Mouse (Mus musculus): ENCODE measurements at regions not wholly inside any gene's neighbourhood (a gene's known extent, or its start where the extent isn't known, plus 50 kb on each side); places are given as distances from the start of the nearest gene placed in this dataset.
"Not testable (repeated sequence)": the region's sequence is repeated elsewhere in the genome, so short reads cannot be mapped to it uniquely, and the experiment has no call there.

DNA sequence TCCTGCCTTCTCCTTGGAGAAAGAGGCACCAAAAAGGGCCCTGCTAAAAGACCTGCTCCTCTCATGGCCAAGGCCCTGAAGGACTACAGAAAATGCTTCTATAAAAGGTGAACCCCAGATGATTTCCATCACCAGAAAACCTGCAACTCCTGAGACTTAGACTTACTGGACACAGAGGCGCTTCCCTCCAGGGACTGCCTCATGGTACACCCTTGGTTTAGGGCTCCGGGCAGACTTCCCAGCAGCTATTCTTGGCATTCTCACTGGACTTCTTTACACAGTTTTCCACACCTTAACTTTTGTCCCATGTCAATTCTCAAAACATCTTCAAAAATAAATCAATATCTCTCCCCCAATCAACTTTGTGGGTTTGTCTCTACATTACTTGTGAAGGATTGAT, 393.2 kb downstream of the Gpm6a start:
- DNase-seq: peak in 1 of 2 experiments; percentile 13

DNA sequence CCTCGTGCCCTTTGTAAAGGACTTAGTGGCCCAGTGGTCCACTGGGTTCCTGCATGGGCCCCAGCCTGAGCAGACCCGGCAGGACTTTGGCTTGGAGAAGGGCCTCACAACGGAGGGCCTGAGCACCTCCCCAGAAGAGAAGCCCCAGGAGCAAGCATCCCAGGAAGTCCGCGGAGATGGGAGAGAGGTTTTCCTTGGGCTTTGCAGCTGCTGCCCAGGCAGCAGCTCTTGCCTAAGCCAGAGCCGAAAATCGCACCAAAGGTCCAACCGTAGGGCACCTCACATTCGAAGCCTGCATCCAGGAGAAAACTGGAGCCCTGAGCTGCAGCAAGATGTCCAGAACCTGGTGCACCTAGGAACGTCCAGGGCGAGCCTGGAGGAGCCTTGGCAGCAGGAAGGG, 405.2 kb downstream of the Gpm6a start:
- DNase-seq: peak in 1 of 2 experiments; percentile 15

DNA sequence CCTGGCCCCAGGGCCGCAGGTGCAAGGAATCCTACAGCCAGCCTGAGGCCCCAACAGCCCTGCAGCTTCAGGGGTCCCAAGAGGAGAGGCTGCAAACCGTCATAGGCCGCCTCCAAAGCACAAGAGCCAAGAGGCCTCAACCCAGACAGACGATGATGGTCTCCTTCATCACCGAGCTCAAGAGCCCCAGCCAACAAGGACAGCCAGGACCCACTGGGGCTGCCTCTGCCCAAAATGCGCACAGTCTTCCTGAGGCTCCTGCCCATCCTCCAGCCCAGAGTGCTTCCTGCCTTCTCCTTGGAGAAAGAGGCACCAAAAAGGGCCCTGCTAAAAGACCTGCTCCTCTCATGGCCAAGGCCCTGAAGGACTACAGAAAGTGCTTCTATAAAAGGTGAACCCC, 412.8 kb downstream of the Gpm6a start:
- DNase-seq: not testable (repeated sequence)

DNA sequence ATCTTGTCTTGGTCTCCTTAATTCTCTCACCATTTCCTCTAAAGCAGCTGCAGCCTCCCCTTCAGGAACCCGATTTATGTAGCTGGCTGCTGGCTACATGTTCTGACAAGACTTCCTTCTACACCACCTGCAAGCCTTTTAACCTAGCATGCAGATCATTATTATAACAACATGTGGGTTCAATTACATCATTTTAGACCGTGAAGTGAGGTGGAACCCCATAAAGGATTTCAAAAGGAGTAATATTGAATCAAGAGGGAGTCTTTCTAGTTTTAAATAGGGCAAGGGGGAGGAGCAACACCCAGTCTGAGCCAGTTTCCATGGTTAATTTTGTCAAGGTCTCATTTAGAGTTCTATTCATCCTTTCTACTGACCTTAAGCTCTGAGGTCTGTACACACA, 442.4 kb downstream of the Gpm6a start:
- DNase-seq: no peak

DNA sequence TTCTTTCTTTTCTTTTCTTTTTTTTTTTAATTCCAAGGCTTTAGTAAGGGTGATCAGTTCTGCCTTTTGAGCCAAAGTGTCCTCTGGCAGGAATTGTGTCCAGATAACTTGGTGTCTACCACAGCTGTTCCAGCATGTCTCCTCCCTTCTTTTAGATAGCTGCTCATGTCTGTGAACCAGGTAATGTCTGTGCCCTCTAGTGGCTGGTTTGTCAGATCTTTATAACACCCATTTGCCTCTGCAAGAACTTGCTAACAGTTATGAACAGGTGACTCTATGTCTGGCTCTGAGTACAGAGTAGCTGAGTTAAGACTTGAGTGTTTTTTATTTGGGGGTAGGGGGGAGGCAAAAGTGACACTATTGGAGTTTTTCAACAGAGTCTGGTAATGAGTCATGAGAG, 443.7 kb downstream of the Gpm6a start:
- DNase-seq: no peak

DNA sequence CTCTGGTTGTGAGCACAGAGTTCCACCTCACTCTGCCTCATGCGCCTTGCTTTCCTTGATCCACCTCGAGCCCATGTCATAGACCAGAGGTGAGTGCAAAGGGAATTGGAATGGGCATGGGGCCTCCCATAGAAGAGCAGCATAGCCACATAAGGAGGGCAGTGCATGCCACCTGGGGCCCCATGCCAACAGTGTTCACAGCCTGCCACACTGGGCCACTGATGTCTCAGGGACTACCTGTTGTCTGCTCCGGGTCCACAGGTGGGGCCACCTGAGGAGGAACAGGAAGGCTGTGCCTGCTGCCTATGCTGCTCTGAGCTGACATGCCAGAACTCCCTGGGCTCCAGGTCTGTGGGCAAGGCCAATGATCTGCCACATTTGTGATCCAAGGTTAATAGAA, 445.8 kb downstream of the Gpm6a start:
- no peak for DNase-seq

DNA sequence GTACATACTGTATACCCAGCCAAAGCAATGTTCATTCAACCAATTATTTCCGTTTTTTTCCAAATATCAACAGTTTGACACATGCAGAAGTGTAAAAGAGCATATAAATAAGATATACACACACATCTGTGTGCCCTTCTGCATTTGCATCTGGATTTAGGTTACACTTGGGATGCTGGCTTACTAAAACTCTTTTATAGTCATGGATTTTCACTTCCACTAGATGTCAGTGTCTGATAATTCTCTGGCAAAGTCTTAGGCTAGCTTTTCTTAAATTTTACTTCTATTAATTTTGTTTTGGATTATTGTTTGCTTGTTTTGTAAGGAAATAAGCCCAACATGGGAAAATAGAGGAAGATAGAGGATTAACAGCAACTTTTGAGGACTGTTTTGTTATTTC, 452.3 kb downstream of the Gpm6a start:
- not testable (repeated sequence) for DNase-seq

Data from cerebellum, postnatal 25 days (tissue).